Mouse (Mus musculus) embryo, embryonic 10 days (tissue): ENCODE measurements around the gene Plscr4.

ENCODE experiments used
- DNase-seq: peaks from one replicate; pipeline ENCODE4 v3.0.0-alpha.2; 2015; ENCODE audit warnings: low spot score

Gene Plscr4

GRCm38 (mm10) chr9:92511696-92512095 lies 54.5 kb downstream of the Plscr4 start:
- no peak for DNase-seq

DNA sequence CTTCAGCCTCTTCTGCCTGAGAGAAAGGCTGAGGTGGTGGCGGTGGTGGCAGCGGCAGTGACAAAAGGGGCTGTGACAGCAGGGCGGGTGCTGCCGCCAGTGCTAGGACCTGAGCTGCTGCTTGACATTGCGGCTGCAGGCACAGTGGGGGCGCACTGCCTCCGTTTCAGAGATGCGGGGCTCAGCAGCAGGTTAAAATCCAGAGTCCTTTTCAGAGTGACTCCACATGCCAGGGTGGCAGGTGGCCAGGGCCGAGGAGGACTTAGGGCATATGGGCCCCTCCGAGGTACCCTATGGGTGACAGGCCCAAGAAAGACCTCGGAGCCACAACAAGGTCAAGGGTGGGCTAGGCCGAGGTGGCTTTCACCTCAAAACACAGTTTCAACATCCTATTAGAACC lies 59.9 kb downstream of the Plscr4 start:
- no peak for DNase-seq

DNA sequence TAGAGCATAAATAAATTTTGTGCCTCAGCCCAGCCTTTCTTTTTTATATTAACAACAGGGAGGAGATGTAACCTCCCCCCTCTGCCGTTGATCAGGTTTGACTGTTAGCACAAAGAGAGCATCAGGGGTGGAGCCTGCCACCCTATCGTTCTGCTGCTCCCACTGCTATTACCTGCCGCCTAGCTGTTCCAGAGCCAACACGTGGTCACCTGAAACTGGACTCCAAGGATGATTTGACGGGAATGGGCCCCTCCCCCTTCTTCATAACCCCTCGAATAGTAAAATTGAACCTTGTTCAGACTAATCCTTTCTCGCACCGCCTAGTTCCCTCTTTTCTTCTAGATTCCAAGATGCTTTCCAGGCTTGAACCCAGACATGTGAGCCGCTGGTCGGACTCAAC lies 63.6 kb downstream of the Plscr4 start:
- DNase-seq: no peak

GRCm38 (mm10) chr9:92524506-92524905 lies 67.3 kb downstream of the Plscr4 start:
- DNase-seq: no peak

- no peak for DNase-seq
Observed at GRCm38 (mm10) chr9:92530055-92530454, 72.9 kb downstream of the Plscr4 start.

- no peak for DNase-seq
Observed at GRCm38 (mm10) chr9:92537735-92538134, 80.6 kb downstream of the Plscr4 start.

DNA sequence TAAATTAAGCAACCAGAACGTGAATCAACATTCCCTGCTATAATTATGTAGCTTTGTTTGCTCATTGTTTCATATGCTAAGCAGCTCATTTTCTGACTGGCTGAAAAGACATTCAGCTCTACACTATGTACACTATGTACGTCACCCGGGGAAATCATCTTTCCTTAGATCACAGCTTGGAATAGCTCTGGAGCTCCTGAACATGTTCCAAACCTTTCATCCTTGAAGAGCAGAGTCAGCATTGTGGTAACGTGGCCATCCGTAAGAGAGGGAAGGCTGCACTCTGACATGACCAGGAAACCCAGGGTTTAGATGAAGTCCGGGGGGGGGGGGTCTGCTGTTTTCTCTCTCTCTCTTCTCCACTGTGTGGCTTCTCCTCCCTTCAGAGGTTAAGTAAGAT lies 81.0 kb downstream of the Plscr4 start:
- DNase-seq: no peak
